In genomic region chr2:129908701-129909425, GRCm38 (mm10) we compare ENCODE assay signal across 9 mouse cellular contexts.
DNase-seq lines count a peak whose midpoint lies in the region; ATAC-seq lines count a peak whose summit lies in the region.
"Had no signal": no experiment of that assay in that cellular context is flagged by ENCODE, and none has a peak within 500 bp of the region (broad histone marks: within the 10 kb centered on the region; RNA-seq: fewer than 3 reads in every experiment).

No protein-coding gene starts in this region.

- peaks cover 9% of the 10 kb centered on the region for H3K4me1 ChIP-seq in lung, embryonic 15.5 days
- H3K4me1 ChIP-seq in hindbrain, embryonic 14.5 days (replicated peaks; ENCODE audit: control insufficient read depth, insufficient read depth, low read length), result 0 out of 2 replicates have a peak, but pooled peaks cover 4% of the 10 kb centered on the region

- H3K9ac ChIP-seq in lung, embryonic 15.5 days, result no peak overlapping the region
- H3K9ac ChIP-seq in hindbrain, embryonic 14.5 days, result peak overlapping the region; percentile 44

- 2% methylated on average over 28 of the region's 28 CpGs for WGBS in lung, embryonic 15.5 days
- WGBS in hindbrain, embryonic 14.5 days, result under 1% methylated on average over 28 of the region's 28 CpGs

- H3K27me3 ChIP-seq in lung, embryonic 15.5 days, result peaks cover 9% of the 10 kb centered on the region
- no peaks in the 10 kb centered on the region for H3K27me3 ChIP-seq in hindbrain, embryonic 14.5 days (ENCODE audit: control insufficient read depth, insufficient read depth, low read length)

- no peak overlapping the region for H3K27ac ChIP-seq in lung, embryonic 15.5 days
- peak overlapping the region; percentile 51 for H3K27ac ChIP-seq in hindbrain, embryonic 14.5 days

- H3K36me3 ChIP-seq in lung, embryonic 15.5 days, result no peaks in the 10 kb centered on the region
- H3K36me3 ChIP-seq in hindbrain, embryonic 14.5 days (replicated peaks; ENCODE audit: control insufficient read depth, insufficient read depth), result no peaks in the 10 kb centered on the region

- 0 out of 2 replicates have a peak overlapping the region, but pooled peaks have one; percentile 4 for H3K4me3 ChIP-seq in lung, embryonic 15.5 days
- H3K4me3 ChIP-seq in hindbrain, embryonic 14.5 days (replicated peaks; ENCODE audit: low read length), result peak overlapping the region; percentile 30
- H3K4me3 ChIP-seq: myocyte had no signal

- peak overlapping the region; percentile 39 for H3K4me2 ChIP-seq in lung, embryonic 15.5 days
- peak overlapping the region; percentile 63 for H3K4me2 ChIP-seq in hindbrain, embryonic 14.5 days (replicated peaks)

- DNase-seq in lung, postnatal 4 days, result no peak
- DNase-seq in embryo, embryonic 11.5 days (ENCODE audit: low read depth, low spot score), result peak; percentile 68
- DNase-seq in hindbrain, embryonic 14.5 days (ENCODE audit: low spot score), result peak; percentile 81
- DNase-seq in layer of hippocampus, postnatal 25 days (ENCODE audit: extremely low spot score in 1 of 2, low spot score in 1 of 2), result peak; percentile 49 to 53
- DNase-seq in neural tube, embryonic 10.5 days (ENCODE audit: extremely low spot score, low spot score), result peak; percentile 80
- DNase-seq in thymus, postnatal 4 days, result no peak
- no peak for DNase-seq in urinary bladder, postnatal 4 days (ENCODE audit: low spot score in 2 of 2)

- H3K9me3 ChIP-seq in lung, embryonic 15.5 days, result no peaks in the 10 kb centered on the region
- no peaks in the 10 kb centered on the region for H3K9me3 ChIP-seq in hindbrain, embryonic 14.5 days (ENCODE audit: control insufficient read depth, low read length)

- peak; percentile 74 for ATAC-seq in lung, embryonic 15.5 days (ENCODE audit: borderline replicate concordance, extremely low read depth, low FRiP score, low TSS enrichment)
- peak; percentile 95 for ATAC-seq in hindbrain, embryonic 14.5 days (ENCODE audit: low FRiP score)

Comparison
In these comparisons a context has a peak if more than half of its experiments do, and no peak if none do; other contexts are left out.
1. DNase-seq: peak in embryo, embryonic 11.5 days (single experiment), hindbrain, embryonic 14.5 days (single experiment), layer of hippocampus, postnatal 25 days (2 of 2) and neural tube, embryonic 10.5 days (single experiment); none in lung, postnatal 4 days (0 of 2), thymus, postnatal 4 days (single experiment) and urinary bladder, postnatal 4 days (0 of 2).